Mouse (Mus musculus) thymus, postnatal 4 days (tissue): ENCODE measurements at regions not wholly inside any gene's neighbourhood (a gene's known extent, or its start where the extent isn't known, plus 50 kb on each side); places are given as distances from the start of the nearest gene placed in this dataset.

Experiments
- DNase-seq: peaks from one replicate; pipeline ENCODE4 v3.0.0; 2021

DNA sequence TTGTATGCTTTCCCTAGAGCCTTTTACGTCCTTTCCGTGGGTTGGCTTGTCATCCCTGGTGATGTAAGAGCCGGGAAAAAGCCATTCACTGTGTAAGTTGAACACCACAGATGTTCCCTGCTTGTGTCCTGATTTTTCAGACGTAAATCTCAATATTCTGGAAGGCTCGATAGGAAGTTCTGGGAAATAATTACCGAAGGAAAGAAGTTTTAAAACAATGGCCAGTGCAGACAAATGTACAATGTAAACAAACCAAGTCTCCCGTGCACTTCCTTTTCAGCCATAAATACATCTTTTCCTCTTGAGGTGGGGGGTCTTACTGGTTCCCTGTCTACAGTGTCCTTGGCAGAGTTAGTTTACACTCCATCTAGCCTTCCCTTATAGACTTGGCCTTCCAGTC lies 225.2 kb downstream of the Csl start:
- no peak for DNase-seq

DNA sequence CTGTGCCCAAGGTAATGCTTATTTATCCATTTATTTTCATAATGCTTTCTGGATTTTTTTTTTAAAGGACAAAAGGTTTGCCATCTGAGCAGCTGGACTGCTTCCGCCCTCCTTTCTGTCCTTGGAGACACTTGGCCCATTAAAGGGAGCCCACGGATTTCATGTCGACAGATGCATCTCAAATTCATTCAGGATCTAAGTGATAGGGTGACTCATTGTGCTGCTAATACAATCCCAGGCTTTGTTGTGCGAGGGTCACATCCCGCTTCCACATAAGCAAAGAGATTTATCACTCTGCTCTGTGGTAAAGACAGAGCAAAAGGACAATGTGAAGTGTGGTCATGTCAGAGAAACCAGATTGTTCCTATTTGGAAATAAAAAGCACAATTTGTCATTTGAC lies 220.8 kb downstream of the Csl start:
- DNase-seq = no peak

DNA sequence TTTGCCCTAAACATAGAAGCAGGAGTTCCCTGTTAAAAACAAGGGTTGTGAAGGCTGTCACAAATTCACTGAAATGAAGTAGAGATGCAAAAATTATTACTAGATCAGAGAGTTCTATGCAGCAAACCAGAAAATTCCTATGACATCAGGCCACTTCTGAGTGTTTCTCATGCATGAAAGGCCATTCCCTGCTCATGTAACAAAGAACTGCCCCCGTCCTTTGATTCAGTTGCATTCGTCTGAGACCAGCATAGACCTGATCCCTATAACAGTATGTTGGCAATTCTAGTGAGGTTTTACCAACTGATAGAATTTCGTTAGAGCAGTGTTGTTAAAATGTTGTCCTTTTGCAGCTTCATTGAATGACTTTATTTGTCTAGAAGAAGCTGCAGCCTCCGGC lies 207.1 kb downstream of the Csl start:
- no peak for DNase-seq

DNA sequence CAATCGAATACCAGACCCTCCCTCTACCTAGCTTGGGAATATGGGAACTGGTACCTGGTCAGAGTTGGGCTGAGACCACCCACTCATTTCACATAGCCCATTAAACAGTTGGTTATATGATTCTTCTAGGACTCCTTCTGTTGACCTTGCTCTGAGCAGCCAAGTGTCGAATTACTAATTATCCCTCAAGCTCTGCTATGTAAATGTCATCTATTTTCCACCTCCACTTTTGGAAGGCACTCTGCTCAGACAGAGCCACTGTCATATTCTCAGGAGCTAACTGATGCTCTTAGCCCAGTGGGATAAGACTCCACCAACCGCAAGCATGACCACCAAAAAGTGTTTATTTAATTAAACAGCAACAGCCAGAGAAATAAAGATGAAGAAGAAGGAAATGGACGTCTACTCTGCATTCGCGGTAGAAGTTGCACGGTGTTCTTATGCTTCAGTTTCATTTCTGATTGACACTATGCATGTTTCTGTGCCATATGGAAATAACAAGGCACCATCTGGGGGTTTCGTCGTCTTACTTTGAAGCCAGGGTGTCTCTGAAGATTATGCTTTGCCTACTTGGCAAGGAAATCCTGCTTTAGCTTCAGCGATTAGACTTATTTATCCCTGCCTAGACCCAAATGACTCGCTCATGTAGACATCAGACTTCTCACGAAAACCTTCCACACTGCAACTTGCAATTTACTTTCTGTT lies 206.5 kb downstream of the Csl start:
- no peak for DNase-seq

DNA sequence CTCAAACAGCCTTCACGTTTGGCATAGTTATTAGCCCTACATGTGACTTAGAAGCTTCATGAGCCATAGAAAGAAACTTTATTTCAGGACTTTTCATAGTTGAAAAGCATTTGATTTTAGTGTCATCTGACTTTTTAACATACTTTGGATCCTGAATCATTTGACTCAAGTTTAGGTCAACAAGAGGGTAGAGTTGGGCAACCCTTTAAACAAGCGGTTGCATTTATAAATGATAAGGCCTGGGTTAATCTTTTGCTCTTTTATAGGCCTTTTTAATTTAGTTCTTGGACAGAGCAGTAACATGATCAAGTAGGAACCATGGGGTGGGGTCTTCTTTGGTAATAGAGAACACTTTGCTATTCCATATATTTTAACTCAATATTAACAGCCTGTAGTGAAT lies 204.4 kb downstream of the Csl start:
- no peak for DNase-seq

DNA sequence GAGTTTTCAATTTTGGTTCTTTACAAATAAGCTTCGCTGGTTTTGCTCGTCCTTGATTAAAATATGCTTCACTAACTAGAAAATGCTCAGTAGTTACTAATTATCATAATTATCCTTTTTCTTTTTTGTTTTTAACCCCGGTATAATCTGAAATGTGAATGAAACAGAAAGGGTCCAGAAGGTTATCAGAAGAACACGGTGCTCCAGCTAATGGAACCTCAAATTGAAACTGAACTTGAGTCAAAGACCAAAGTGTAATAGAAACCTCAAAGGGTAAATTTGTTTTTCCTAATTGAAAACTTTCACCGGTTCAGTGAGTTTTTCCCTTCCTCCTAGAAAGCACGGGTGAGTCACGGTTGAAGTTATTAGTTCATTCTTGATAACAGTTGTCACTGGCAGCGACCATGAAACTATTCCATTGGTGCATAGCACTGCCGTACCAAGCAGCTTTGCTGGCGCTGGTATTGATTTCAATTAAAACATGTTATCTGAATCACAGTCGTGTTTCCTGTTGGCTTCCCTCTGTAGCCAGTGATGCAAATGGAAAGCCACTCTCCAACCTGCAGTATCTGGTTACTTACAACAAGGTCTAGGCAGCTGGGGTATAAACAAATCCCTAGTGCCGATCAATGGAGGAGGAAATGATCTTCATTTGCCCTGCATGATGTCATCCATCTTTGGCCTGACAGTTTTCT lies 203.7 kb downstream of the Csl start:
- no peak for DNase-seq

DNA sequence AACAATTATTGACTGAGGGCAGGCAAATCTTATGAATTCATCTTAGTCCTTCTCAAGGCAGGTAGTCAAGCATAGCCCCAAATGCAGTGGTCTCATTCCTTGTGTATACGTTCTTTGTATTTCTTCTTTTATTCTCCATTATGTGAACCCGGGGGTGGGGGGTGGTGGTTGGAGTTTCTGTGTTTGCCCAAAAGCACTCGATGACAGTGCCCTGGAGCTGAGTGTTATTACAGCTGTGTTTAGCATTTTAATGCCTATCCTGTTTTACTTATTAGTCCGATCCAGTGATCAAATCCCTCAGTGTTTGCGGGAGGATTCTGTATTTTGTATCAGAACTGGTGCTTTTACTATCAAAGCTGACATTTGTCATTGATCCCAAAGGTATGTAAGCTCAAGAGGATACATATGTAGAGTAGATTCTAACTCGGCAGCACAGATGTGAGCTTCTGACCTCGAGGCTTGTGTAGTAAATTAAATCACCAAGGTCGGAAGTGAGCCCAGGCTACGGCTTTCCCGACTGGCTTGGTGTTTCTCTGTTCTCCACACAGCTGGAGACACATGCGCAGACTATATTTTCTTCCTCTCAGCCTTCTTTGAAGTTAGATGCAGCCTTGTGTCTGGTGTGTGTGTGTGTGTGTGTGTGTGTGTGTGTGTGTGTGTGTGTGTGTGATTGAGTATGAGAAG lies 203.0 kb downstream of the Csl start:
- no peak for DNase-seq

DNA sequence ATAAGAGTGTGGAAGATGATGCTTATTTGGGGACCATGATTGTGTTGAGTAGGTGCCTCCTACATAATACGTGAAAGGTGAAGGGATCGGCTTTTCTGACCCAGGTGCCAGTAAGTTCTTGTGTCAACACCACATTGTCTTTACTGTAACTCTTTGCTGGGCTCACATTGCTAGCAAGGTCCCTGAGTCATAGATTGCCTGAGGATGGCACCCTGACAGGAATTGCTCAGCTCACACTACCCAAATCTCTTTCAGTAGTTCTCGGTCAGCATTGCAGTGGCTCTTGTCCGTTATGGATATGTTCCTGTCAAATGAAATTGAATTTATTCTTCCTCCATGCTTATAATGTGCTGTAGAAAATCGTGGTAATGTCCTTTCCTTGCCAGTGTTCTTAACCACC lies 200.8 kb downstream of the Csl start:
- DNase-seq = no peak

DNA sequence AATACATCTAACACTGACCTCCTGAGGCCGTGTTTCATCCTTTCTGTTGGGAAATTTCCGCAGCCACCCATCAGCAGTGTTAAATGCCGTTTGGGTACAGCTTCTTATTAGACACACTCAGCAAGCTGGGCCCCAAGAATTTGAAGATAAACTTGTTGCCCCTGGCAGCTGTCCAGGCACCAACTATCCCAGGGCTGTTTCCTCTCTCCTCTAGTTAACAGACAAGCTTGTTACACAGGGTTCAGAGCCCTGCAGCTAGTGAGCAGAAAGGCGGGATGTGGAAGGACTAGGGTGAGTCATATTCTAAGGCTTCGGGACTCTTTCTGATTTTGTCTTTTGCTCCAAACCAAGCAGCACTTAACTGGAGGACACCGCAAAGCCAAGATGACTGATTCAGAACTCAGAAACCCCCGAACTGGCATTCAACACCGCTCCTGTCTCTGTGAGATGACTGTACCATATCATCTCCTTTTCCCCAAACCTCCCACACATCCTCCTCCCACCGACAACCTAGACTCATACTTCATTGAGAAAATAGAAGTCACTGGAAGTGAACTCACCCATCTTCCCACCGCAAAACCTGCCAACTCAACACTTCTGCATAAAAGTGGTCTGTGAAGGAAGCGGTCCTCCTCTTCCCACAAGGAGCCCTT lies 198.2 kb downstream of the Csl start:
- DNase-seq = no peak

DNA sequence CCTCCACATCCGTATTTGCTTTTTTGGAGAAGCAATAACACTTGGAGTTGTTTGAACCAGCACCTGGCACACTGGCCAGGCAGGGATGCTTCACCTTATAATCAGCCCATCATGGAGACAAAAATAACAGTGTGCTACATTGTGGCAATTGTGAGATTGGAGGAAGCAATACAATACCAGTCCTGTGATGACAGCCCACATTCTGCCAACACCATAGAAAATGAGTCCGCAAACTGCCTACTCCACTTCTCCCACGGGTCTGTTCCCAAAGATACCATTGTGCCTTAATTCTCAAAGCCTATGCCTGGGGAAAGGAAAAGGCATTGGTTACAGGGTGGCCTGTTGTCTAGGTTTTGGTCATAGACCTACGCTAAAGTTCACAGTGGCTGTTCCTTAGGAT lies 194.9 kb downstream of the Csl start:
- no peak for DNase-seq

DNA sequence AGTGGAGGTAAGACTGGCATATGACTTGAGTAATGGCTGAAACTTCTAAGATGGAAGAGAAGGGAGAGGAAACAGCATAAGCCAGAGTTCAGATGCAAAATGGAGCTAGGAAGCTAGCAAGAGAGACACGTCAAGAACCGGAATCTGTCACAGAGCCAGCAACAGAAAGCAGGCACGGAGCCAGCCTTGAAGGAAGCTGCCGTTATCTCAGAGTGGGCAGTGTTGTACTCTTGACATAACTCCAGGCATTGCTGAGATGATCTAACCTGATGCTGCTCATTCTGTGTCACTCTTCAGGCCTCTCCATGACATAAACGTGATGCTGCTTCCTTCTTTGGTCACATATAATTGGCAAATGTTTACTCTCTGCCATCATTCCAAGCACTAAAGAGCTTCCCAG lies 191.0 kb downstream of the Csl start:
- no peak for DNase-seq

DNA sequence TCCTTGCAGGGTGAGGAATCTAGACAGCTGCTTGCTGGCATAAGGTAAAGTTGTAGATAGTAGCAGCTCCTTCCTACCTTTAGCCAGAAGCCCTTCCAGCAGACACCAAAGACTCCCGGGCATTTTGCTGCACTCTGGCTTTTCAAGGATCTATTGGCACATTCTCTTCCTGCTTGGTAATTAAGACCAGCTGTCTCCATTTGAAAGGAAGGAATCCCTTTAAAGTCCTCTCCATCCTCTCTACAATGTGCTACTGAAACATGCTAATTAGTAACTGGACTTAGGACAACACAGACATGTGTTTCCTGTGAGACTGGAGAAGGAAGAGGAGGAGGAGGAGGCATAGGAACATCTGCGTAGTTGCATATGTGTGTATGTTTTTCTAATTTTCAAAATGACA lies 189.3 kb downstream of the Csl start:
- DNase-seq = no peak

DNA sequence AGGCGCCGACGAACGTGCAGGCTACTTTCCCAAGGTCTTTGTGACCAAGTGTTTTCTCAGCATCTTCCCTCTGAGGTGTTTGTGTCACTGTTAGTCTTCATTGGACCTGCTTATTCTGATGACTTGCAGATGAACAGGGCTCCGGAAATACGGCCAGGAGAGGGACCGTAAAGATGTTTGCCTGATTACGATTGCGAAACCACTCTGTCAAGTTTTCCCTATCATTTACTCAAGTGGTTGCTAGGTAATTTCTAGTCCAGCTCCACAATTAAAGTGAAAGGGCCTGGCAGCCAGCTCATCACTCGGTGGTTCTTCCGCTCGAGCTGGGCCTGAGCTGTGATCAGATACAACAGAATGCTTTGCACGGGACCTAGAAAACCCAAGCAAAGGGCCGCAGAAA lies 185.5 kb downstream of the Csl start:
- no peak for DNase-seq

DNA sequence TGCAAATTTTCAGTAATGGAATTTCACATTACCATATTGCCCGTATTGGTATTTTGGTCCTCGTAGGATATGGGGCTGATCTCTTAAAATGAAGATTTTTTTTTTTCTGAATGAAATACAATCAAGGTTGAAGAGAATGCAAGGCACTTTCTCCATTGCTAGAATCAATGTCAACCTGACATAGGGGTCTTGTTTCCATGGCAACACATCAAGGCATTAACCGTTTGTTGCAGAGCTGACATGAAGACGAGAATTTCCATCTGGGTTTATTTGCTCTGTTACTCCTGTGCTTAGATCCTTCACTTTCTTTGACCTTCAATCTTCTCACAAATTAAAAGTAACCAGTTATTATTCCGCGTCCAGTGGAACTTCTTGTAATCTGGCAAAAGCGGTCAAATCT lies 184.2 kb downstream of the Csl start:
- DNase-seq = no peak

DNA sequence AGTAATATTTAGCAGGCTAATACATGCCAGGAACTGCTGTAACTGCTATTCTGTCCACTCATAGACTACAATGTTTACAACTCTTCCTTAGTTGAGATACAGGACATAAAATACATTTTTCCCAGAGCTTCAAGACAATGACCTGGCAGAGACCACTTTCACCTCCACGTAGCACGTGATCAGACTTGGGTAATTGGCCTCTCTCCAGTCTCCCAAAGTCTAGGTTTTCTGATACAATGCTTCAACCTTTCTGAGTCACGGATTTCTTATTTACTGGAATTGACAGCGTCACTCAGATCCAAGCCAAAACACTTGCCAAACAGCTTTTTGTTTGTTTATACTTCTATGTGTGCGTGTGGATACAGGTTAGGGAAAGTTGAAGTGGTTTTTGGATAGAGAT lies 183.2 kb downstream of the Csl start:
- no peak for DNase-seq

DNA sequence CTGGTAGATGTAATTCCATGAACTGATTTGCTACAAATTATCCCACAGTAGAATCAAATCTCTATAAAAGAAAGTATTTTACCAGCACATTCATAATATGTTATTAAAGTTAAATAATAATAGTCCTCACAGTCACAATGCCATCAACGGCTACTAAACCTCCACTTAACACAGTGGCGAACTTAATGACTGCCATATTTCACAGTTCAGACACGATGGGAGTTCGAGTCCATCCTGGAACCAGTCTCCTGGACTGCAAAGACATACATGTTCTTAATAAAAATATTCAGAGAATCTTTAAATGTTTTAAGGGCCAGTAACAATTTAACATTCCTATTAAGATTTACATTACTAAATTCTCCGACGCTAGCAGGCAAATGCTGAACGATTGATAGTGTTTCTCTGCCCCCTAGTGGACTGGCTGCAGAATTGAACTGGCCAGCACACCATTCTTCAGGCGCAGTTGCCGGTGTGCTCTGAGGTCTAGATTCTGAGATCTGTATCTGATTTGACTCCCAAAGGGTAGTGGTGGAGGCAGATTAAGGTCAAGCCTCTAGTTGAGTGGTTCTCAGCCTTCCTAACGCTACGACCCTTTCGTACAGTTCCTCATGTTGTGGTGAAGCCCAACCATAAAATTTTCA lies 182.3 kb downstream of the Csl start:
- peak; percentile 61 for DNase-seq

DNA sequence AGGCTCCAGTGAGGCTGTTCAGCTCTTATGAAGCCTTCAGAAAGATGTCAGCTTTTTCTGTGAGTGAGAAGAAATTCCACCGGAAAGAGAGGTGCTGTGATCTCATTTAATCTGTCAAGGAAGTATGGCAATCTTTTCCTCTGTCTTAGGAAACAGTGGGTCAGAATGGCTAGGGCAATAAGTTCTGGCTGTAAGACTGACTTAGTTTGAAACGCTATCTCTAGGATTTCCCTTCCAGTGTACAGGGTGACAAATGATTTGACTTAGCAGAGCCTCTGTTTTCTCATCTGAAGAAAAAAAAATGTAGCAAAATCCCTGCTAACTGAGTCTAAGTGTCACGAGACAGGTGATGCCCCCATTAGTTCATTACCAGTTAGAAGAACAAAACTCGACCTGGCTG lies 181.1 kb downstream of the Csl start:
- no peak for DNase-seq

DNA sequence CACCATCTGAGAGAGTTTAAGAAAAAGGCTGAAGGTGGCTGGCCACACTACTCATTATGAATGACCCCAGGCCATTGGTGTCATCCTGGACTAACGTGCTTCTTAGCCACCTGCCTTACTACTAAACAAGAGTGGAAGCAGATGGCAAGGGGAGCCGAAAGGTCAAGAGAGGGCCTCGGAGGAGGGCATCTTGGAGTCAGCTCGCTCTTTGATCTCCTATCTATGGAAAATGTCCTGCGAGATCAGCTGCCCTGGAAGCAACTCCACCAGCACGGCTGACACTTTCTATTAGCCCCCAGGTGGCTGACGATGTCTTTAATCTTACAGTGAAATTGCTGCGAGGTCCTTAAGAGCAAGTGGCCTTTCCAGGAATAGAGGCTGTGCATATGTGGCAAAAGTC lies 179.3 kb downstream of the Csl start:
- DNase-seq = no peak

DNA sequence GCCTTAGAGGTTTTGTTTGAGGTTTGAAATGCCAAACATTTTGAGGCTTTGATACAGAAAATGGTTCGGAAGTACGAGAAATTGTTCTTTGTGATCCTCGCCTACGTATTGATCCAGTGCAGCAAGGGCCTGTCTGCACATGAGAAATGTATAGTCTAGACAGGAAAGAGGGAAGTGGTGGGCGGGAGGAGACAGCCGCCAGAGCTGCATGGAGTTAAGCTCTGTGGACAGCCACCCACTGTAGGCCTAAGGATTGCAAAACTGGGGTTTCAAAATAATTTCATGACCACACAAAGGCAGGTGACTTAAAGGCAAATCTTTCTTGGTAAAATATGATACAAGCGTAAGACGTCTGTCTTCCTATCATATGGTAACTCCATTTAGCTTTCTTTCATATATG lies 178.4 kb downstream of the Csl start:
- DNase-seq = no peak

DNA sequence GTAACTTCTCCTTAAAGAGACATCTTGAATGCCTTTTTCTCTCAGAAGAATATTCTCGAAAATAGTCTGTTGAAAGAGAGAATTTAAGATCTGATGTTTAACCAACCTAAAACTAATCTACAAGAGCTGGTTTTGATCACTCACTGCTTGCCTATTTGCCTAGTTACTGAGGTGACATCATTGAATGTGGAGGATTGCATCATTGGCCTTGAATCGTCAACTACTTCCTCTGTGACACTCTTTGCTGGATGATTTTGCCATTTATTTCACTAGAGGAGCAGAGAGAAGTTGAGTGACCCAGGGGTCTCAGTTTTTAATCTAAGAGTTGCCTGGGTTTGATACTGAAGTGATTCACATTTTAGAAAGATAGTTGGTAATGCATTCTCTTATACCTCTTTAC lies 174.6 kb downstream of the Csl start:
- no peak for DNase-seq

DNA sequence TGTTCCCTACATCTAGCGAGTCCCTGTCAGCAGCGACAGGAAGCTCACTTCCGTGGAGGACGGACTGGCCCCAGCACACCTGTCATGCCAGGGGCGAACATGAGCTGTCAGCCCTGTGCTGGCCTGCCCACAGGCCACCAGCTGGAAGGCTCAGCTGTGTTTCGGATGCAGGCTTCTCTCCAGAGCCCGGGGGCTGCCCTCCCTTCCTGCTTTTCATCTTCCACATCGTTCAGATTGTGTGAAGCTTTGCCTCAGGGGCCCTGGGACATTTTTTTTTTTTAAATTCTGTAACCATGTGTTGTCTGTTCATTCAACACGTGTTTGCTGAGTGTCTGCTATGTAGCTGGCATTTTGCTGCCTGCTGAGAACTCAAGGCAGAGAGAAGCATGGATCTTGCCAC lies 167.2 kb downstream of the Csl start:
- DNase-seq = peak; percentile 75

DNA sequence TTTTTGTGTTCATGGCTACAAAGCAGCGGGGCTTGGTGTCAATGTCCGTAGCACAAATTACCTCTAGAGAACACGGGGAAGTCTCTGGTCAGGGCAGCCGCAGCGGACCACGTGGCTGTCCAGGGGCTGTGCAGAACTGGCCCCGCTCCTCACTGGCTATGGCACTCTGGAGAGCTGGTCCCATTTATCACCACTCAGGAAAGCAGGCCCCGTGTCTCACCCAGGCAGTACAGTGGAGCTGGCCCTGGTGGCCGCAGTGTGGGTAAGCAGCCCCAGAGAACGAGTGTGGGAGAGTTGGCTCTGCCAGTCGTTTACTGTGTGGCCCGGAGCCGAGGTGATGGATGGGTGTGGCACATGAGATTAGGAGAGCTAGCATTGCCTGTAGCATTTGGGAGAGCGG lies 163.8 kb downstream of the Csl start:
- no peak for DNase-seq
